Mouse (Mus musculus) thymus, postnatal 10 days (tissue): Measurements from ENCODE around the gene Nipsnap1.
A peak's percentile ranks its signal among the peaks of the same experiment; 100 is the strongest.

Experiments
- DNase-seq, 2 experiments: peaks; one replicate each; pipeline ENCODE4 v3.0.0; 2021; ENCODE audit warnings: low spot score in 2 of 2

Nipsnap1 gene

GRCm38 (mm10) chr11:4865645-4866251 is 8.0 kb upstream of the Nipsnap1 start:
- DNase-seq: peak; percentile 38 to 73

- peak; percentile 16 to 20 for DNase-seq
Observed at GRCm38 (mm10) chr11:4874551-4874950, 800 bp downstream of the Nipsnap1 start.

GRCm38 (mm10) chr11:4881087-4881486 is 7.3 kb downstream of the Nipsnap1 start:
- no peak for DNase-seq

GRCm38 (mm10) chr11:4882892-4883627 is 9.3 kb downstream of the Nipsnap1 start:
- peak in 1 of 2 experiments; percentile 25 for DNase-seq

GRCm38 (mm10) chr11:4885385-4885903 is 11.7 kb downstream of the Nipsnap1 start:
- peak; percentile 26 to 69 for DNase-seq

GRCm38 (mm10) chr11:4886987-4887386 is 13.2 kb downstream of the Nipsnap1 start:
- no peak for DNase-seq

GRCm38 (mm10) chr11:4894848-4895816 is 21.4 kb downstream of the Nipsnap1 start, which contains the start of gene Thoc5:
TSS of gene Thoc5 (plus strand) at chr11:4895320.
- peak; percentile 64 to 71 for DNase-seq

- DNase-seq: no peak
Observed at GRCm38 (mm10) chr11:4900437-4900836, 26.7 kb downstream of the Nipsnap1 start.

GRCm38 (mm10) chr11:4901956-4902355 is 28.2 kb downstream of the Nipsnap1 start:
- DNase-seq: no peak

- DNase-seq: no peak
Observed at GRCm38 (mm10) chr11:4906231-4906630, 32.5 kb downstream of the Nipsnap1 start.

GRCm38 (mm10) chr11:4916068-4916467 is 42.3 kb downstream of the Nipsnap1 start:
- peak; percentile 6 to 52 for DNase-seq

- DNase-seq: no peak
Observed at GRCm38 (mm10) chr11:4921281-4921680, 47.5 kb downstream of the Nipsnap1 start.

GRCm38 (mm10) chr11:4921751-4922150 is 48.0 kb downstream of the Nipsnap1 start:
- DNase-seq: no peak

- no peak for DNase-seq
Observed at GRCm38 (mm10) chr11:4927224-4927623, 53.5 kb downstream of the Nipsnap1 start.

- DNase-seq: no peak
Observed at GRCm38 (mm10) chr11:4931009-4931601, 57.4 kb downstream of the Nipsnap1 start.

GRCm38 (mm10) chr11:4936243-4936642 is 62.5 kb downstream of the Nipsnap1 start:
- no peak for DNase-seq
